Mouse (Mus musculus): Measurements from ENCODE around the gene Mtx1. TPM values are rescaled to one million over a fixed set of nuclear protein-coding genes. Genes with fewer than 3 reads are reported as not detected.

Gene Mtx1
- polyA plus RNA-seq, 1 experiment, result 153 TPM

DNA sequence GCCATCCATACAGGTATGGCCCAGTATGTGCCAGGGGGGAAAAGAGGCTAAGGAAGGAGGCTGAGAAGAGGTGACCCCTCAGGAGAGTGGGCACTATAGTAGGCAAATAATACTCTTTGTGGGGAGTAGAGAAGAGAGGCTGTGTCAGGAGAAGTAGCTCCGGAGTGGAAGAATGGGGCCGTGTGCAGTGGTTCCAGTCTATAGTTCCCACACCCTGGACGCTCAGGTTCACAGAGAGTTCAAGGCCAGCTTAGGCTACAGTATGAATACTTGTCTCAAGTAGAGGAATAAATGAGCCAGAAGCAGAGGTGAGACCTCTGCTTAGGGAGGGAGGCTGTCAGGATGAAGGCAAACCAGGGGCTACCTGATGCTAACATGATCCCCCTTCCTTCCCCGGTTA lies 2.4 kb upstream of the Mtx1 start:
- no peak overlapping the region for H3K4me3 ChIP-seq (replicated peaks; ENCODE audit: insufficient read depth, low read depth, low read length)
- peaks cover 12% of the 10 kb centered on the region for H3K4me1 ChIP-seq (ENCODE audit: control insufficient read depth, insufficient read depth, low read length)
- H3K27me3 ChIP-seq (ENCODE audit: control insufficient read depth, insufficient read depth, low read length), result no peaks in the 10 kb centered on the region
- no peak overlapping the region for H3K27ac ChIP-seq (ENCODE audit: insufficient read depth, low read length)
- no peak for TF ChIP-seq POLR2A (IDR thresholded peaks at IDR 0.05; ENCODE audit: borderline replicate concordance, insufficient read depth, low read length)
- TF ChIP-seq CTCF (IDR thresholded peaks at IDR 0.05; ENCODE audit: borderline replicate concordance, insufficient read depth, low read depth, low read length), result no peak
- WGBS, result 86% methylated on average over 4 of the region's 4 CpGs
- DNase-seq, result no peak

DNA sequence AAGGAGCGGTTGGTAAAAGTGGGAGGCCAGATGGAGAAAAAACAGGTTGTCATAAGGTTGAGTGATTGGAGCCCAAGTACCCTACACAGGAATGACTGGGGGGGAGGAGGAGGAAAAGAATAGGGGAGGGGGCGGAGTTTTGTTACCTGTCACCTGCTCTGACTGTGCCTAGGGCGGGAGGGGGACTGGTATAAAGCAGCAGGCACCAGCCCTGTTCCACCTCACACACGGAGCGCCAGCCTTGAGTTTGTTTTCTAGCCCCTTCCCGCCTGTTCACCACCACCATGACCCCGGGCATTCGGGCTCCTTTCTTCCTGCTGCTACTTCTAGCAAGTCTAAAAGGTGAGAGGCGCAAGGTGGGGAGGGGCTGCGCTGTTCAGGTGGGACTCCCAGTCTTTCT lies 1.9 kb upstream of the Mtx1 start, which contains the start of gene Muc1:
Muc1 (plus strand) TSS at position 222 of the 400 bp plus-strand sequence.
- TF ChIP-seq CTCF (IDR thresholded peaks at IDR 0.05; ENCODE audit: borderline replicate concordance, insufficient read depth, low read depth, low read length) (no peak), POLR2A (IDR thresholded peaks at IDR 0.05; ENCODE audit: borderline replicate concordance, insufficient read depth, low read length) (no peak)

DNA sequence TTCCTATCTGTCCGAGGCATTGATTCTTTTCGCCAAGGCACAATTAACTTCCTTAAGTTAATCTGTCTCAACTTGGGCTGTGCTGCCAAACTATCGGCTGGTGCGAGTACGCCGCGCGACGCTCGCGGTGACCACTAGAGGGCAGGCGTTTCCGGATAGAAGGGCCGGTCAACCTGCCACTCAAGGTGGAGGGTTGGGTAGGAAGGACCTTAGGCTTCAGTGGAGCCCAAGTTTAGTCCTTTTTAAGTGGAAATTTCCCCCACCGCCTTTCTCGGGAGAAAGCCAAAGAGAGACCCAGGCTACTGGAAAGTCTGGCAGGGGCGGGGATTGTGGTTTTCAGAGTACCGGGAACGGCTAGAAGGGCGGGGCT lies 1.3 kb upstream of the Mtx1 start:
- Histone ChIP-seq H3K27ac (ENCODE audit: insufficient read depth, low read length) (no peak overlapping the region), H3K4me3 (replicated peaks; ENCODE audit: insufficient read depth, low read depth, low read length) (peak overlapping the region; percentile 71), H3K4me1 (ENCODE audit: control insufficient read depth, insufficient read depth, low read length) (peaks cover 6% of the 10 kb centered on the region), H3K27me3 (ENCODE audit: control insufficient read depth, insufficient read depth, low read length) (no peaks in the 10 kb centered on the region)
- under 1% methylated on average over 20 of the region's 20 CpGs for WGBS
- TF ChIP-seq POLR2A (IDR thresholded peaks at IDR 0.05; ENCODE audit: borderline replicate concordance, insufficient read depth, low read length) (no peak), CTCF (IDR thresholded peaks at IDR 0.05; ENCODE audit: borderline replicate concordance, insufficient read depth, low read depth, low read length) (peak; percentile 86)
- DNase-seq, result peak; percentile 81 to 91

More for the DNA sequence above, 1.9 kb upstream of the Mtx1 start, which contains the start of gene Muc1:
- WGBS, result 46% methylated on average over 10 of the region's 10 CpGs
- Histone ChIP-seq H3K27ac (ENCODE audit: insufficient read depth, low read length) (no peak within 1 kb of the TSS), H3K4me3 (replicated peaks; ENCODE audit: insufficient read depth, low read depth, low read length) (peak within 1 kb of the TSS; percentile 71), H3K27me3 (ENCODE audit: control insufficient read depth, insufficient read depth, low read length) (no peaks in the 10 kb centered on the region), H3K4me1 (ENCODE audit: control insufficient read depth, insufficient read depth, low read length) (peaks cover 10% of the 10 kb centered on the region)
- DNase-seq, result no peak

DNA sequence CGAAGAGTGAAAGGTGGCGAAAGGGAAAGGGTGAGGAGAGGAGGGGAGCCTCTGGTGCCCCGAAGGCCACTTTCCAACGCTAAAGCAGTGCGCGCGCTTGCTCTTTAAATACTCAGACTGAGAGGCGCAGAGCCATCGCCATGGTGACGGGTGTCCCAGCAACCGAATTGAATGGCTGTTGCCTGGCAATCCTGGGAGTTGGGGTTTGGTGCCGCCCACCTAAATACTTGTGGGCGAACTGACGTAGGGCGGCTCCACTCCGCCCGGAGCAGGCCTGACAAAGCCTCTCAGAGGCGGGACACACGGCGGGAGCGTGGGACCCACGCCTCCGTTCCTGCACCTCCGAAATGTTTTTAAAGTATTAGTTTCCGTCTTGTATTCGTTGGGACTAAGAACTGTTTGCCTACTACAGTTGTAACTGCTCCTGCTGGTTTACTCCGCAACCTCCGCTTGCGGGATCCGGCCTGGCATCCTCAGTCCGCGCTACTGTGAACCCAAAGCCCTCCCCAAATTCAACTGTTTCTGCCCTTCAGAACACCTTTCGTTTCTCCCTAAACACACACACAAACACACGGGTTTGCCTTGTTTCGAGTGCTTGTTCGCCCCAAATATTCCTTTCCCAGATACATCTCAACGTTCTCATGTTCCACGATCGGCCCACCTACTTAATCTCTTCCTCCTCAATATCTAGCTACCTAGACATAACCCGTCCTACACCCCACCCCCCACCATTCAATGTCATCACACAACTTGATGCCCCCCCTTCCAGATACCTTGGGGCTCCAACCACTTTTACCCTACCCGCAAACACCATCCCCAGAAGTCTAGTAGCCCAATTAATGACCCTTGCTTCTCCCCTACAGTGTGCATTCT lies 655 bp upstream of the Mtx1 start:
- peaks cover 6% of the 10 kb centered on the region for H3K4me1 ChIP-seq (ENCODE audit: control insufficient read depth, insufficient read depth, low read length)
- WGBS, result 13% methylated on average over 41 of the region's 41 CpGs
- TF ChIP-seq CTCF (IDR thresholded peaks at IDR 0.05; ENCODE audit: borderline replicate concordance, insufficient read depth, low read depth, low read length), result no peak
- no peak for TF ChIP-seq POLR2A (IDR thresholded peaks at IDR 0.05; ENCODE audit: borderline replicate concordance, insufficient read depth, low read length)
- peak overlapping the region; percentile 38 for H3K4me3 ChIP-seq (replicated peaks; ENCODE audit: insufficient read depth, low read depth, low read length)
- H3K27me3 ChIP-seq (ENCODE audit: control insufficient read depth, insufficient read depth, low read length), result no peaks in the 10 kb centered on the region
- H3K27ac ChIP-seq (ENCODE audit: insufficient read depth, low read length), result no peak overlapping the region
- DNase-seq, result peak; percentile 58 to 65

DNA sequence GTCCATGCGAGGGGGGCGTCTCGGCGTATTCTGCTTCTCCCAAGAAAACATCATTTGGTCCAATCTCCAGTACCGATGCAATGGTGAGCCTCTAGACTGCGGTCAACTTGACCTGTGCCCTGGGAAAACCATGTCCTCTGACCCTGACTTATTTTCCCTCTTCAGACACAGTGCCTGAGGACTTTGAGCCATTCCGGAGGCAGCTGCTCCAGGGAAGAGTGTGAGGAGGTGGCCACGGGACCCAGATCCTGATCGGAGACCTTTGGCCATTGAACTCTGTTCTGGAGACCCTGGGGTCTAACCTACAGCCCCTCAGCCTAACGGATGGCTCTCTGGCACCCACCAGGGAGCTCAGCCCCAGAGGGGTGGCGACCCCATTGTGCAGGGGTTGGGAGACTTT lies 527 bp downstream of the Mtx1 start:
- WGBS, result 47% methylated on average over 11 of the region's 11 CpGs
- TF ChIP-seq CTCF (IDR thresholded peaks at IDR 0.05; ENCODE audit: borderline replicate concordance, insufficient read depth, low read depth, low read length), result no peak
- Histone ChIP-seq H3K4me1 (ENCODE audit: control insufficient read depth, insufficient read depth, low read length) (no peaks in the 10 kb centered on the region), H3K27me3 (ENCODE audit: control insufficient read depth, insufficient read depth, low read length) (no peaks in the 10 kb centered on the region), H3K27ac (ENCODE audit: insufficient read depth, low read length) (0 out of 2 replicates have a peak overlapping the region, but pooled peaks have one; percentile 19), H3K4me3 (replicated peaks; ENCODE audit: insufficient read depth, low read depth, low read length) (peak overlapping the region; percentile 7)
- no peak for DNase-seq

DNA sequence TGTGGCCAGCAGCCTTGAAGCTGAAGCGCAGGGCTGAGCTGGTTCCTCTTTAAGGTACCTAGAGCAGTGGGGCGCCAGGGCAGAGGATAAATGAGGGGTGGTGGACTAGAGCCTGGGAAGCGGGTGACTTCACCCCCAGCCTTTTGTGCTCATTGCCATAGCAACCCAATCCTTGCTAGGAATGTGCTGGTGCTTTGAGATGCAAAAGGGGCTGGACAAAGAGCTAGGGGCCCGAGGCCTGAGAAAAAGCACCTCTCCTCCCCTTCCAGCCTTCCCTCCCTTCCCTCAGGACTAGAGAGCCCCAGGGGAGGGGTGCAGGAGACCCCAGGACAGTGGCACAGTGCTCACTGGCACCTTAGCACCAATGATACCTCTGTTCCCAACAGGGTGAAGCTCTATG lies 970 bp downstream of the Mtx1 start:
- peak in 1 of 2 experiments; percentile 31 for DNase-seq
- TF ChIP-seq POLR2A (IDR thresholded peaks at IDR 0.05; ENCODE audit: borderline replicate concordance, insufficient read depth, low read length) (no peak), CTCF (IDR thresholded peaks at IDR 0.05; ENCODE audit: borderline replicate concordance, insufficient read depth, low read depth, low read length) (no peak)
- Histone ChIP-seq H3K27ac (ENCODE audit: insufficient read depth, low read length) (no peak overlapping the region; the same call in 1 of the 2 replicates), H3K4me1 (ENCODE audit: control insufficient read depth, insufficient read depth, low read length) (no peaks in the 10 kb centered on the region), H3K4me3 (replicated peaks; ENCODE audit: insufficient read depth, low read depth, low read length) (no peak overlapping the region), H3K27me3 (ENCODE audit: control insufficient read depth, insufficient read depth, low read length) (no peaks in the 10 kb centered on the region)
- WGBS, result 66% methylated on average over 4 of the region's 4 CpGs

DNA sequence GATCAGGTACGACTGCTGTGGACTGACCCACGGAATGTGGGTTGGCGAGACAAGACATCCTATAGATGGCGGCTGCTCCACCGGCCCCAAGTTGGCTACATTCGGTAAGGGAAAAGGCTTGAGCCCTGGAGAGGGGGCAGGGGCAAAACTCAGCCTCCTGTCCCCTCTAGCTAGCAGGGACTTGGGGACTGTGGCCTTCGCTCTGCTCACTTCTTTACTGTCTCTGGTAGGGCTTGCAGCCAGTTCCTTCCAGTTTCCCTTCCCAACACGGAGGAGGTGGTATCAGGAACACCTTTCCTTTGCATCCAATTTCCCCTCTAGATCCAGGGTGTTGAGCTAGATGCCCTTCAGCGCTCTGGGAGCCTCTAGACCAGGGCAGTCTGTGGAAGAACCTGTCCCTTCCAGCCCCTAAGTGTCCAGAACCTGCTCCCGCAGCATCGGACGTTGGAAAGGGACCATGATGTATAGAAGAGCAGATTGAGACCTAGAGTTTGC lies 1.5 kb downstream of the Mtx1 start:
- Histone ChIP-seq H3K4me3 (replicated peaks; ENCODE audit: insufficient read depth, low read depth, low read length) (no peak overlapping the region), H3K27me3 (ENCODE audit: control insufficient read depth, insufficient read depth, low read length) (no peaks in the 10 kb centered on the region), H3K4me1 (ENCODE audit: control insufficient read depth, insufficient read depth, low read length) (no peaks in the 10 kb centered on the region), H3K27ac (ENCODE audit: insufficient read depth, low read length) (no peak overlapping the region; the same call in 1 of the 2 replicates)
- no peak for DNase-seq
- WGBS, result 46% methylated on average over 12 of the region's 12 CpGs
- TF ChIP-seq CTCF (IDR thresholded peaks at IDR 0.05; ENCODE audit: borderline replicate concordance, insufficient read depth, low read depth, low read length), result no peak
- no peak for TF ChIP-seq POLR2A (IDR thresholded peaks at IDR 0.05; ENCODE audit: borderline replicate concordance, insufficient read depth, low read length)

DNA sequence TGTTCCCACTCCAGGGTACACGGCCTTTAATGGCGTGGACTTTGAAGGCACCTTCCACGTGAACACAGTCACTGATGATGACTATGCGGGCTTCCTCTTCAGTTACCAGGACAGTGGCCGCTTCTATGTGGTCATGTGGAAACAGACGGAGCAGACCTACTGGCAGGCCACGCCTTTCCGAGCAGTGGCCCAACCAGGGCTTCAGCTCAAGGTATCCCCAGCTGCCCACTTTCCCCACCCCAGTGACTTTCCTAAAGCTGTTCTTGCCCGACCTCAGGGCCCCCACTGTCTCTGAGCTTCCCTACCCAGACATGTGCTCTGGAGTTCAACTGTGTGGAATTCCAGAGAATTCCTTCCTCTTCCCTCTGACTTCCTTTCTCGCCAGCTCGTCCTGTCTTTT lies 2.1 kb downstream of the Mtx1 start:
- Histone ChIP-seq H3K4me3 (replicated peaks; ENCODE audit: insufficient read depth, low read depth, low read length) (no peak overlapping the region), H3K4me1 (ENCODE audit: control insufficient read depth, insufficient read depth, low read length) (no peaks in the 10 kb centered on the region), H3K27me3 (ENCODE audit: control insufficient read depth, insufficient read depth, low read length) (no peaks in the 10 kb centered on the region), H3K27ac (ENCODE audit: insufficient read depth, low read length) (no peak overlapping the region)
- TF ChIP-seq CTCF (IDR thresholded peaks at IDR 0.05; ENCODE audit: borderline replicate concordance, insufficient read depth, low read depth, low read length) (no peak), POLR2A (IDR thresholded peaks at IDR 0.05; ENCODE audit: borderline replicate concordance, insufficient read depth, low read length) (no peak)
- 52% methylated on average over 11 of the region's 11 CpGs for WGBS
- DNase-seq, result no peak

All from cerebellum, adult 2 months (tissue).